Mouse (Mus musculus) macrophage (primary cell): ENCODE measurements around the gene Brat1. TPM values are rescaled to one million over a fixed set of nuclear protein-coding genes. Genes with fewer than 3 reads are reported as not detected.

Source experiments
- polyA plus RNA-seq: library from polyadenylated mRNA; stranded (reverse); fragments of 250-400 nt; gene quantifications from 3 replicates; pipeline ENCODE4 v1.2.4, GENCODE M21; 2018; ENCODE audit warnings: inconsistent platforms

Gene Brat1
- polyA plus RNA-seq, 1 experiment from 2014 or later = 5.1 TPM

Other genes starting within 250 kb of the Brat1 start
- gene Chst12, start 199.5 kb upstream of the Brat1 start, polyA plus RNA-seq = 34.3 to 56.4 TPM (median 38.4 TPM) in 3 replicates
- gene Grifin, start 139.9 kb upstream of the Brat1 start, polyA plus RNA-seq = not detected in 3 replicates
- gene Lfng, start 97.7 kb upstream of the Brat1 start, polyA plus RNA-seq = 33.7 to 75.9 TPM (median 52.2 TPM) in 3 replicates
- gene Ttyh3, start 56.0 kb upstream of the Brat1 start, polyA plus RNA-seq = 40.4 to 80.7 TPM (median 48.0 TPM) in 3 replicates
- 11.4 to 17.2 TPM (median 12.2 TPM) in 3 replicates for gene Iqce, start 2.6 kb upstream of the Brat1 start, polyA plus RNA-seq
- 10.9 to 24.7 TPM (median 13.4 TPM) in 3 replicates for gene Amz1, start 19.1 kb downstream of the Brat1 start, polyA plus RNA-seq
- 97.9 to 155 TPM (median 121 TPM) in 3 replicates for gene Gna12, start 125.4 kb downstream of the Brat1 start, polyA plus RNA-seq